Comparison of ENCODE assay signal across 31 mouse cellular contexts in the genomic region with DNA sequence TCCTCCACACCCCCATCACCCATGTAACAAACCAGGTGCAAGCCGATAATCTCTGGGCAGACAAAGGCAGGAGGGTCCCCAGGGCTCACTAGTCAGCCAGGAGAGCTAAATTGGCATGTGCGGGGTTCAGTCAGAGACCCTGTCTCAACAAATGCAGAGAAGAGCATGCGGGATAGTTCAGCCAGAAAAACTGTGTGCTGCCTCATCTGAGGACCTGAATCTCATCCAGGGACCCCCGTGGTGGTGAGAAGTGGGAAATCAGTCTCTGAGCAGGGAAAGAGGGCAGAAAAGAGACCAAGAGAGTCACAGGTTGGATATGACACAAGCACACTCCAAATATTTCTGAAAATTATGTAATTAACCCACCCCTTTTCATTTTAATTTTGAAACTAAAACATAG. TPM values are rescaled to one million over a fixed set of nuclear protein-coding genes. Genes with fewer than 3 reads are reported as not detected.
DNase-seq lines count a peak whose midpoint lies in the region; TF ChIP-seq lines count a peak whose summit lies in the region.
"Had no signal": no experiment of that assay in that cellular context is flagged by ENCODE, and none has a peak within 500 bp of the region (broad histone marks: within the 10 kb centered on the region; RNA-seq: fewer than 3 reads in every experiment).

No protein-coding gene starts in this region.

- TF ChIP-seq CTCF in layer of hippocampus, adult 2 months (conservative IDR thresholded peaks at IDR 0.05): no peak
- no peak for TF ChIP-seq CTCF in brain, embryonic 14.5 days (IDR thresholded peaks at IDR 0.05; ENCODE audit: borderline replicate concordance, extremely low read depth, insufficient read depth, insufficient read length)

- intact Hi-C loops in left cerebral cortex, postnatal 14 days (cut with DNase I): no loop called here

- no peak overlapping the region for H3K4me3 ChIP-seq in layer of hippocampus, adult 2 months
- H3K4me3 ChIP-seq: embryonic facial prominence, embryonic 13.5 days; erythroblast, embryonic 14.5 days; forebrain, embryonic 13.5 days; heart, embryonic 15.5 days; limb, embryonic 10.5 days; stomach, embryonic 15.5 days had no signal

- peak overlapping the region; percentile 87 for H3K27ac ChIP-seq in layer of hippocampus, adult 2 months
- H3K27ac ChIP-seq: embryonic facial prominence, embryonic 13.5 days; forebrain, embryonic 13.5 days; heart, embryonic 15.5 days; limb, embryonic 10.5 days; stomach, embryonic 15.5 days had no signal

- TF ChIP-seq POLR2A in brain, embryonic 14.5 days (IDR thresholded peaks at IDR 0.05; ENCODE audit: borderline replicate concordance, extremely low read depth, insufficient read depth, insufficient read length, poor library complexity, severe bottlenecking): no peak

- peak; percentile 42 for DNase-seq in cerebellum, adult 8-10 months
- no peak for DNase-seq in cerebellum, adult 11 months
- no peak for DNase-seq in layer of hippocampus, adult 2 months (ENCODE audit: low spot score in 2 of 2)
- no peak for DNase-seq in layer of hippocampus, postnatal 10 days (ENCODE audit: low spot score in 2 of 2)
- peak; percentile 8 for DNase-seq in brain, embryonic 14.5 days (ENCODE audit: low read depth)
- peak; percentile 39 to 56 for DNase-seq in cerebellum, postnatal 36 days
- DNase-seq in spleen, postnatal 36 days (ENCODE audit: low spot score in 2 of 2): no peak
- DNase-seq in left cerebral cortex, postnatal 14 days (ENCODE audit: low spot score in 2 of 2): no peak
- DNase-seq: adrenal gland, adult 2 months; embryo, embryonic 11 days; right cerebral cortex, postnatal 4 days; thymus, postnatal 25 days had no signal

RNA-seq across cellular contexts. Expression of a gene that starts 5.5 kb away (rescaled TPM):
- 10 to 100 TPM; 30.4 TPM for total RNA-seq in layer of hippocampus, adult 2 months (2021)
- 10 to 100 TPM; 17.6 to 17.9 TPM for total RNA-seq in layer of hippocampus, postnatal 10 days (2021)
- polyA plus RNA-seq in brain, embryonic 14.5 days (2012; rRNA removed): 0.72 and 1.8 TPM in 2 replicates
- total RNA-seq in left cerebral cortex, postnatal 14 days (2021): 10 to 100 TPM in 1 of 2 experiments, 1 to 10 TPM in 1; 8.8 to 14.5 TPM

RNA-seq across cellular contexts. Expression of a gene that starts 32.4 kb away (rescaled TPM):
- total RNA-seq in layer of hippocampus, adult 2 months (2021): not detected
- not detected for total RNA-seq in layer of hippocampus, postnatal 10 days (2021)
- polyA plus RNA-seq in brain, embryonic 14.5 days (2012; rRNA removed): not detected in 2 replicates
- not detected for total RNA-seq in left cerebral cortex, postnatal 14 days (2021)
- total RNA-seq: adrenal gland, adult 2 months; gastrocnemius, postnatal 25 days; hematopoietic stem cell, adult 5-6 weeks; layer of hippocampus, adult 18-20 months; layer of hippocampus, postnatal 36 days; liver, adult 2 months; midbrain, postnatal 0 days had no signal
- polyA plus RNA-seq: adrenal gland, adult 2 months; embryonic facial prominence, embryonic 13.5 days; erythroblast, embryonic 14.5 days; forebrain, embryonic 13.5 days; heart, embryonic 15.5 days; hindbrain, embryonic 16.5 days; intestine, embryonic 16.5 days; limb, embryonic 10.5 days; liver, adult 2 months; liver, embryonic 16.5 days; lung, embryonic 16.5 days; midbrain, embryonic 11.5 days; midbrain, postnatal 0 days; neural tube, embryonic 14.5 days; Patski; stomach, embryonic 15.5 days had no signal

Comparison
In these comparisons a context has a peak if more than half of its experiments do, and no peak if none do; other contexts are left out.
1. DNase-seq: peak in cerebellum, adult 8-10 months (single experiment), brain, embryonic 14.5 days (single experiment) and cerebellum, postnatal 36 days (2 of 2); none in cerebellum, adult 11 months (single experiment), layer of hippocampus, adult 2 months (0 of 2), layer of hippocampus, postnatal 10 days (0 of 2), spleen, postnatal 36 days (0 of 2) and left cerebral cortex, postnatal 14 days (0 of 2).